Mouse (Mus musculus) megakaryocyte progenitor cell, adult 5-6 weeks (primary cell): ENCODE measurements around the gene Ptpn11. TPM values are rescaled to one million over a fixed set of nuclear protein-coding genes. Genes with fewer than 3 reads are reported as not detected.
A peak's percentile ranks its signal among the peaks of the same experiment; 100 is the strongest.
"Not testable (repeated sequence)": the region's sequence is repeated elsewhere in the genome, so short reads cannot be mapped to it uniquely, and the experiment has no call there.

Source experiments
- ATAC-seq: replicated peaks from 2 replicates; pipeline ENCODE4 v1.8.0; 2016; ENCODE audit warnings: mild to moderate bottlenecking, moderate TSS enrichment, inconsistent platforms; ENCODE audit not compliant: poor library complexity
- total RNA-seq, 2 experiments: library from RNA; stranded (forward) in 1 of 2; stranded (reverse) in 1 of 2; fragments of 157-497, 149-512 nt in 1 of 2; fragments of 200-1000 nt in 1 of 2; gene quantifications; 2 replicates each; pipeline versions ENCODE4 v1.2.3 to v1.2.4; 2015 to 2017

Ptpn11 gene
- total RNA-seq, 2 experiments from 2014 or later, result 20.8 to 41.5 TPM

- ATAC-seq, result peak; percentile 38
Observed at GRCm38 (mm10) chr5:121215380-121216125, 24.4 kb upstream of the Ptpn11 start.

GRCm38 (mm10) chr5:121214707-121215106 is 23.5 kb upstream of the Ptpn11 start:
- ATAC-seq, result no peak

DNA sequence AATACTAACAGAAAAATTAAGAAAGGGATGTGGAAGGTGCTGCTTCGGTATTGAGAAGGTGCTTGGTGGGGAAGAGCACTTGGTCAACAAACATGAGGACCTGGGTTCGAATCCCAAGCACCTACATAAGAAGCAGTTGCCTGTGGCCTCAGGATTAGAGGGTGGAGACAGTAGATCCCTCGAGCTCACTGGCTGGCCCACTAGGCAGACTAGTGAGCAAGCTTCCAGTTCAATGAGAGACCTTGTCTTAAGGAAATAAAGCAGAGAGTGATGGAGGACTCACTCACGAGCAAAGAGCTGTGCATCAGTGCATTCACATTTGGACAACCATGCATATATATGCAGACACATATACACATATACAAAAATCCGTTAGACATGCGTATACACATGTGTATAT is 20.9 kb upstream of the Ptpn11 start:
- ATAC-seq, result no peak

- ATAC-seq, result no peak
Observed at GRCm38 (mm10) chr5:121210601-121210924, 19.4 kb upstream of the Ptpn11 start.

DNA sequence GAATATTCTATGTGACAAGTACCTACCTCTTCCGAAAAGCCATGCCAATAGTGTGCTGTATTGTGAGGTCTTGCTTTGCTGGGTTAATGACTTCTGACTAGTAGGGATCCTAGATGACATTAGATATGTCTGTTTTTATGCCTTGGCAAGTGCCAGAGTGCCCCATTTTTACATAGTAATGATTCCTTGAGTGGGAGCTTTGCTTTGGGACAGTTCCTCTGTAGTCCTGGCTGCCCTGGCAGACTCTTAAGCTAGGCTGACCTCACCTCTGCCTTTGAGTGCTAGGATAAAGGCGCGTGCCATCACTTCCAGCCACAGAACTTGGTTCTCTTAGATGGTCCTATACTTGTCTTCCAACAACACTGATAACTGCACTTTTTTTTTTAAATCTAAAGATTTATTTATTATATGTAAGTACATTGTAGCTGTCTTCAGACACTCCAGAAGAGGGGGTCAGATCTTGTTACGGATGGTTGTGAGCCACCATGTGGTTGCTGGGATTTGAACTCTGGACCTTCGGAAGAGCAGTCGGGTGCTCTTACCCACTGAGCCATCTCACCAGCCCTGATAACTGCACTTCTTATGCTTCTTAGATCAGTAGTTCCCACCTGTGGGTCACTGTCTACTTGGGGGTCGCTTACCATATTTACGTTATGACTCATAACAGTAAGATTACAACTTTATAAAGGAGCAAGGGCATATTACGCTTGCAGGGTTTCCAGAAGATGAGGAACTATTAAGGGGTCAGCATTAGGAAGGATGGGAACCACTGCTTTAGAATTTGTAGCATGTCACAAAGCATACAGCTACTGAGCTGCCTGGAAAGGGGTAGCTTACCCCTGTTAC is 18.8 kb upstream of the Ptpn11 start:
- peak; percentile 5; the same call in 1 of the 2 replicates for ATAC-seq

DNA sequence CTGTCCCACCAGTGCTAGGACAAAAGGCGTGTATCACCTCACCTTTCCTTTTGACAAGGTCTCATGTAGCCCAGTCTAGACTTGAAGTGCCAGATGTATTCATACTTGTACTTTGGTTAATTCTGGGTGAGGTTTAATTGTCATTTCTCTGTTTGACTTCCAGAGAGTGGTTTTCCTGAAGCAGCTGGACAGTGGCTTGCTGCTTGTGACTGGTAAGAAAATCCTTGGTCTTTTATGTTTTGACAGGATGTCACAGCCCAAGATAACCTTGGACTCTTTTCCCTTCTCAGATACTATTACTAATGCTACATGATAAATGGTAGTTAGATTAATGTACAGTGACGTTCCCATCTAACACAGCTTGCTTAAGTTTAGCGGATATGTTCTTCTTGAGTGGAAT is 15.8 kb upstream of the Ptpn11 start:
- ATAC-seq, result no peak

DNA sequence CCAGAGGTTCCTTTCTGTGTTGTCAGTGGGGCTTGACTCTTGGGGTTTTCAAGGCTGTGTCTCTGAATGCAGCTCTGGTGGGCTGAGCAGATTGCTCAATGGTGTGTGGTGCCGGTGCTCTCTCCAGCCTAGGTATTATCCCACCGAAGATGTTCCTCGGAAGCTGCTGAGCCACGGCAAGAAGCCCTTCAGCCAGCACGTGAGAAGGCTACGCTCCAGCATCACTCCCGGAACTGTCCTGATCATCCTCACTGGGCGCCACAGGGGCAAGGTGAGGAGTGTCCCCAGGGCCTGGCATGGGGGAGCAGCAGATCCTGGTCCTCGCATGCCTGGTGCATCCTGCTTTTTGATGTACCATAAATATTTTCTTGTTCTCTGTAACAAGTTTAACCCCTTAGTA is 15.3 kb upstream of the Ptpn11 start:
- ATAC-seq, result no peak

DNA sequence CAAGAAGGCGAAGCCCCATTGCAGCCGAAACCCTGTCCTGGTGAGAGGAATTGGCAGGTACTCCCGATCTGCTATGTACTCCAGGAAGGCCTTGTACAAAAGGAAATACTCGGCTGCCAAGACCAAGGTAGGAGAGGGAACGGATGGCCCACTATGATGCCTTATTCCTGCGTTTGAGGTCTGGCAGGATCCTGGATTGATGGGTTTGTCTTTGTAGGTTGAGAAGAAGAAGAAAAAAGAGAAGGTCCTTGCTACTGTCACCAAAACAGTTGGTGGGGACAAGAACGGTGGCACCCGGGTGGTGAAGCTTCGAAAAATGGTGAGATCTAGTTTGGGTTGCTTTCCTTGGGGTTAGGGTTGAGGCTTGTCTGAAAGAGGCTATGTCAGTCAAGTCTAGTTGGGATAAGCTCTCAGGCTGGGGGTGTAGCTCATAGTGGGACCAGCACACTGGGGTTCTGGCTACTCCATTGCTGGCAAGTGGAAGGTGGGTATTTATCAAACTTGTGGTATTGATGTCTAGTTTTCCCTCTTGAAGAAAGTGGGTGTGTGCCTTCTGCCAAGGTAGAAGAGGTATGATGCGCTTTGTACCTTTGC is 14.4 kb upstream of the Ptpn11 start:
- not testable (repeated sequence) for ATAC-seq

- ATAC-seq, result peak; percentile 92
Observed at GRCm38 (mm10) chr5:121204132-121205089, 13.2 kb upstream of the Ptpn11 start, which contains the start of gene Rpl6. TSS of gene Rpl6 (plus strand) at chr5:121204481.

DNA sequence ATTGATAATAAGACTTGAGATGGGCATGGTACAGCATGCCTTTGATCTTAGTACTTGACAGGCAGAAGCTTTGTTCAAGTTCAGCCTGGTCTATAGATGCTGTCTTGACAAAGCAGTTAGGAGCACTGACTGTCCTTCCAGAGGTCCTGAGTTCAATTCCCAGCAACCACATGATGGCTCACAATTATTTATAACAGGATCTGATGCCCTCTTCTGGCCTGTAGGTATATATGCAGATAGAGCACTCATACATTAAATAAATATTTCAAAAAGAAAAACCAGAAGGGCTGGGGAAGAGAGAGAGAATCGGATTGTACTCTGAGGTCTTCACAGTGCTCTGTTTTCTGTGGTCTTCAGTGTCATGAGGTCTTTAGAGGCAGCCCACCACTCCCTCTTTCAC is 11.3 kb upstream of the Ptpn11 start:
- no peak for ATAC-seq

DNA sequence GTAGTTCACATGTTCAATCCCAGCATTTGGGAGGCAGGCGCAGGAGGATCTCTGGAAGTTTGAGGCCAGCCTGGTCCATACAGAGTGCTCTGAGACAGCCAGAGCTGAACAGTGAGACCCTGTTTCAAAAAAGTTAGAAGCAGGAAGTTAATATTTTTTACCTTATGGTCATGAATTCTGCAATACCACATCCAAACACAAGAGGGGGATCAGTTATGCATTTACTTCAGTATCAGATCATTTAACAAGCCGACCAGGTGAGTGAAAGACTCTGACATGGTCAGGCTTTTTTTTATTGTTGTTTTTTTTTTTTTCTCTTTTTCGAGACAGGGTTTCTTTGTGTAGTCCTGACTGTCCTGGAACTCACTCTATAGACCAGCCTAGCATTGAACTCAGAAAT is 10.5 kb upstream of the Ptpn11 start:
- peak; percentile 46 for ATAC-seq

DNA sequence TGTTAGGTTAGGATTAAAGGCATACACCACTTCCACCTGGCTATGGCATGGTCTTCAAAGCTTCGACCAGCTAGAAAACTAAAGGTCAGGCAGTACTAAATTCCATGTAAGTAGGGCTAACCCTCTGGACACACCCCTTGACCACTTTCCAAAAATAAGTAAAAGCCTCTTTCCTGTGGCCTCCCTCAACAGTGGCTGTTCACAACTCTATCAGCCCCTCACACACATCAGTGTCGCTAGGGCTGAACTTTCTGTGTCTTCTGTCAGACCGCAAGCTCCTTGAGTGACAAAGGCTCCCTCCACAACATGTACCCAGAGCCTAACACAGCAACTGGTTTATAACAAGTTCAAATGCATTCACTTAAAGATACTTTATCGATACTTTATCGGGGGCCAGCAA is 7.2 kb upstream of the Ptpn11 start:
- ATAC-seq, result peak; percentile 43; the same call in 1 of the 2 replicates

- ATAC-seq, result 0 out of 2 replicates have a peak, but pooled peaks have one; percentile 5
Observed at GRCm38 (mm10) chr5:121197337-121197736, 6.1 kb upstream of the Ptpn11 start.

GRCm38 (mm10) chr5:121196764-121197163 is 5.6 kb upstream of the Ptpn11 start:
- ATAC-seq, result peak; percentile 81

GRCm38 (mm10) chr5:121194173-121194572 is 3.0 kb upstream of the Ptpn11 start:
- no peak for ATAC-seq

- peak; percentile 32 for ATAC-seq
Observed at GRCm38 (mm10) chr5:121191584-121191906, 348 bp upstream of the Ptpn11 start.

GRCm38 (mm10) chr5:121190210-121190835 is 874 bp downstream of the Ptpn11 start:
- ATAC-seq, result no peak; the same call in 1 of the 2 replicates

GRCm38 (mm10) chr5:121189182-121189581 is 2.0 kb downstream of the Ptpn11 start:
- no peak for ATAC-seq

DNA sequence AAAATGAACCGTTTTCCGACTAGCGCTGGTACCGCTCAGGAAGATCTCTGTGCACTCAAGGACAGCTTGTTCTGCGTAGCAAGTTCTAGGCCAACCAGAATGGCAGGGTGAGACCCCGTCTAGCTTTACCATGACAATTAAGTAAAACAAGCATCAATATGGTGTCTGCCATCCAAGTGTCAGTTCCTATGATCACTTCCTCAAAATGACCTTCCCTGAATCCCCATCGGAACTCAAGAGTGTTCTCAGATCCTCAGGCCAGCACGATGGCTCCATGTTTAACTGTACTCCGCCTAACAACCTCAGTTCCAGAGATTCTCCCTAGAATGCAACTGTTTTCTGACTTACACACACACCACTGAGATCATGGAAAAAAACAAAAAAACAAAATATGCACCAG is 2.9 kb downstream of the Ptpn11 start:
- ATAC-seq, result no peak

GRCm38 (mm10) chr5:121187580-121188001 is 3.6 kb downstream of the Ptpn11 start:
- no peak for ATAC-seq
